Mouse (Mus musculus) frontal cortex, adult 2 months (tissue): ENCODE data around the gene Bcas3. TPM values are rescaled to one million over a fixed set of nuclear protein-coding genes. Genes with fewer than 3 reads are reported as not detected.
A peak's percentile ranks its signal among the peaks of the same experiment; 100 is the strongest.

ENCODE experiments used
- DNase-seq, 2 experiments: peaks; one replicate each; pipeline ENCODE4 v3.0.0; 2022; ENCODE audit warnings: low spot score in 1 of 2; ENCODE audit errors: extremely low spot score in 1 of 2
- polyA plus RNA-seq: library from polyadenylated mRNA; depleted of rRNA; stranded (reverse); fragments of >200 nt; gene quantifications from 2 replicates; pipeline ENCODE4 v1.2.3, GENCODE M21; 2012

Bcas3 gene
- polyA plus RNA-seq, 1 experiment, result 47.9 TPM

DNA sequence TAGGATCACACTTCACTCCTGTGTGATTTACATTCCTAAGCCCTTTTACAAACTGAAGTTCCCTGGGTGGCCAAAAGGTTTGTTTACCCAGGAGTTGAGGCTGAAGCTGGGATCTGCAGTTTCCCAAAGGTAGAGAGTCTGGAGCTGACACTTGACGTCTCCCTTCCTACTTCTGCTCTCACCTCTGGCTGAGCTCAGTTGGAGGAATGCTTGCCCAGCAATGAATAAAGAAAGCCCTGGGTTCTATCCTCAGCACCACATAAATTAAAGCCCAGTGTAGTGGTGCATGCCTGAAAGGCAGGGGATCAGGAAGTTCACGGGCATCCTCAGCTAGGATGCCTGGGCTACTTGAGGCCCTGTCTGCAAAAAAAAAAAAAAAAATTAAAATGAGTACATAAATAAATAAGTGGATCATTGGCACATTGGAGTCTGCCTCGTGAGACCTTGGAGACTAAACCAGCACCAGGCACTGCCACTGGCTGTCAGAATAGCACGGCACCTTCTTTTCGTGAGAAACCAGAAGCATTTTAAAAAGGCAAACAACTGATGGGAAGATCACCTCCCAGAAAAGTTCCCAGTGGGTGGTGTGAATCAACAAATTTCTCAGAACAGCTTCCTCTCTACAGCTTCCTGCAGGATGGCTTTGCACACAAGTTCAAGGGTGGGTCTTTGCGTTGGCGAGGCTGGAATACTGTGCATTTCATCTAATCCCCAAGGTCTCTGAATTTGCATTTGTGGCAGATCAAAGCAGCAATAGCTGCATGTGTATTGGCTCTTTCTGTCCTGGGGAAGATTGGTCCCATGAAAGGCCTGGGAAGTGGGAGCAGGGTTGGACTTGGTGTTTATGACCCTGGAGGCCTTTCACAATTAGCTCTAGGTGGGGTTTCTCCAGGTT, 381.6 kb downstream of the Bcas3 start:
- peak; percentile 18 to 47 for DNase-seq

- no peak for DNase-seq
Measured at GRCm38 (mm10) chr11:85737227-85737626, 384.3 kb downstream of the Bcas3 start.

DNA sequence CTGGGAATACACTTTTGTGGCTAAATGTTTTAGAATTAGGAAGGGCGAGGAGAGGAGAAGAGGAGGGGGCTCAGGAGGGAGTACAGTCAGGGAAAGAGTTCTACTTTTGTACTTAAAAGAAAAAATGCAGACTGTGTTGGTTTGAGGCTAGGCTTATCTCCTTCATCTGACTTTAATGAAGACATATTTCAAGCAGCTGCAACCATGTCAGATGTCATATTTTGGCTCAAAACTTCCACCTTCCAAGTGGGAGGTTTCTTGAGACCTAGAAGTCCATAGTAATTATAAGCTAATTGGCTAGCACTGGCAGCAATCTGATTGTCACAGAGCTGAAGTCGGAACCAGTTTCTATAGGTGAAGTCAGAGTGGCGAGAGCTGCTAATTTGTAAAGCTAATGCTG, 384.9 kb downstream of the Bcas3 start:
- DNase-seq, result no peak

DNA sequence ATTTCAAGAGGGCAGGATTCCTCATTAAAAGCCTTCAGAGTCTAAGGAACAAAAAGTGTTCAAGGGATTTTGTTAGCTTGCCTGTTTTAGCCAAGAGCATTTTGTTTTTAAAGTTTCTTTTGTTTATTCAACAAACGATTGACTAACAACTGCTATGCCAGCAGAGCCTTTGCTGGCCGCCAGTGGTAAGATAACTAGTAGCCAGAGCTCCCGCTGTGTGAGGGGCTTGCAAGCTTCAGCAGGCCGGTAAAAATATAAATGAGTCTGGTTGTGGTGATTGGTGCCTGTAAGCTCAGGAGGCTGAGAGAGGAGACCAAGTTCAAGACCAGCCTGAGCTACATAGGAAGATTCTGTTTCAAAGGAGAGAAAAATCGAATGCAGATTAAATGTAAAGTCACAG, 385.6 kb downstream of the Bcas3 start:
- DNase-seq, result no peak

GRCm38 (mm10) chr11:85739266-85739977, 386.5 kb downstream of the Bcas3 start:
- DNase-seq, result peak; percentile 46 to 50

DNA sequence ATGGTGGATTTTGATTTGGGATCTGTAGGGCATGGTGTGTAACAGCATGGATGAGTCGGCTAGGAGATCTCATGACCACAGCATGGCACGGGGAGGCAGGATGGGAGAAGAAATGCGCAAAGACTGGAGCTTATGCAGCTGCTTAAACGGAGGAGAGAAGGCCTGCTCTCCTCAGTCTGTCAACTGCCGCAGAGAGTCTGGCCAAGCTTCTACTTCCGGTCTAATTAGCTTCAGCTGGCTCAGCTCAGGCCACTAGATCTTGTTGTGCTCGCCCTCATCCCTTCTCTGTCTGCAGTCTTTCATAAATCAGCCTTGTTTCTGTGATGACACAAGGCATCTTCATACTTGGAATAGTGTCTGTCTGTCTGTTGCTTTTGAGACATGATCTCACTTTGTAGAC, 393.4 kb downstream of the Bcas3 start:
- DNase-seq, result no peak

GRCm38 (mm10) chr11:85748891-85749290, 395.9 kb downstream of the Bcas3 start:
- DNase-seq, result no peak

DNA sequence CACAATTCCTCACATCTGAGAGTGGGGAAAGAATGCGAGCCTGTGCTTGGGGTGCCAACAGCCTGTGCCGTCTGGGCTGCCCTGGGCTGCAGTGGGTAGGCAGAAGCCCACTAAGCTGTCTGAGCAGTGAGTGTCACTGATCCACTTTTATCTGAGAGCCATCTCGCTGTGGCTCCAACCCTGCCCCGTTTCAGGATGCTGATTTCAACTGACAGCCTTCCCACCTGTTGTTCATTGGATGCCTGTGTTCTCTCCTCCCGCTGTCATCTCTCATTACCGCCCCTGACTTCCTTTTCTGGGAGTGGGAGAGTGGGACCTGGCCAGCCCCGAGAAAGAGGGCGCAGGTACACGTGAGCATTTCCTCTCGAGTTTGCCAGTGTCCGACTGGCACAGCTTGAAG, 398.2 kb downstream of the Bcas3 start:
- no peak for DNase-seq

- DNase-seq, result peak; percentile 20 to 52
Measured at GRCm38 (mm10) chr11:85754631-85755502, 401.9 kb downstream of the Bcas3 start.

GRCm38 (mm10) chr11:85755503-85756044, 402.6 kb downstream of the Bcas3 start:
- peak in 1 of 2 experiments; percentile 59 for DNase-seq

GRCm38 (mm10) chr11:85758891-85759290, 405.9 kb downstream of the Bcas3 start:
- DNase-seq, result no peak

GRCm38 (mm10) chr11:85759634-85760439, 406.9 kb downstream of the Bcas3 start:
- DNase-seq, result no peak

DNA sequence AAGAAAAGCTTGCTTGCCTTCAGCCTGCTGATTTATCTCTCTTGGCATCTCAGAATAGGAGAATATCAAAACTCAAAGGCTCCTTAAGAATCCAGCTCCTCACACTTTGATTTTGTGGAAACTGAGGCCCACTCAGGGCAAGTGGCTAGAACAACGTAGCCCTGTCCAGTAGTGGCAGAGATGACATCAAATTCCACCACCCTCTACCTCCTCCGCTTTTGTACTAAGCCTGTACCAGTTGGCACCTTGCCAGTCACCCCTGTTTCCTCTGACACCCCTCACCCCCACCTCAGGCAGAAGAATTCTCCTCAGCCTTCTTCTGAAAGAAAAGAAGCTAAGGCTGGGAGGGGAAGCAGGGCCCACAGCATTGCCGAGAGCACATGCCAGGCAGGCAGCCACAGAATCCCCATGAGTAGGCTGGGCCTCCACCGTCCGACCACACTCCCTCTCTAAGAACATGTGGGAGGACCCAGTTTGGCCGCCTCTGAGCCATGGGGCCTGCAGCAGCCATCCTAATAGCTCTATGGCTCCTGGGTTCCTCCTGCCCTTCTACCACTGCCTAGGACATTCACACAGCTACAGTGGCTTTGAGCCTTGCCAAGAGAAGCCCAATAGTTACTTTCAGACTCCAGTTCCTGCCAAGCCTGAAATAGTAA, 407.6 kb downstream of the Bcas3 start:
- DNase-seq, result peak; percentile 23 to 60

DNA sequence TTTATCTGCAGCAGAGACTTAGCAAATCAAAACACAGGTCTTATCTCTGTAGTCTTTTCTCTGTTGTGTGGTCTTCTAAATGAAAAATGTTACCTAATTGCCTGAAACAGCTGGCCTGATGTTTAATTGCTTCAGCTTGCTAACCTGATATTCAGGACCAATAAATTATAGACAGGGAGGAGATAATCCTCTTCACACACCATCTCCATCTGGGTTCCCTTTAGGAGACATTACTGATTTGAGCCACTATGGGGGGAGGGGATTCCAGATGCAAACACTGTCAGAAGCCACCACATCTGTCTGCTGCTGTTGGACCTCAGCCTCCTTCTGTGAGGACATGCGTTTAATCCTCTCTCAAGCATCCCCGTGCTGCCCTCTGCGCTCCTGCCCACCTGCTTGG, 408.2 kb downstream of the Bcas3 start:
- DNase-seq, result no peak

GRCm38 (mm10) chr11:85763655-85764054, 410.7 kb downstream of the Bcas3 start:
- DNase-seq, result no peak

DNA sequence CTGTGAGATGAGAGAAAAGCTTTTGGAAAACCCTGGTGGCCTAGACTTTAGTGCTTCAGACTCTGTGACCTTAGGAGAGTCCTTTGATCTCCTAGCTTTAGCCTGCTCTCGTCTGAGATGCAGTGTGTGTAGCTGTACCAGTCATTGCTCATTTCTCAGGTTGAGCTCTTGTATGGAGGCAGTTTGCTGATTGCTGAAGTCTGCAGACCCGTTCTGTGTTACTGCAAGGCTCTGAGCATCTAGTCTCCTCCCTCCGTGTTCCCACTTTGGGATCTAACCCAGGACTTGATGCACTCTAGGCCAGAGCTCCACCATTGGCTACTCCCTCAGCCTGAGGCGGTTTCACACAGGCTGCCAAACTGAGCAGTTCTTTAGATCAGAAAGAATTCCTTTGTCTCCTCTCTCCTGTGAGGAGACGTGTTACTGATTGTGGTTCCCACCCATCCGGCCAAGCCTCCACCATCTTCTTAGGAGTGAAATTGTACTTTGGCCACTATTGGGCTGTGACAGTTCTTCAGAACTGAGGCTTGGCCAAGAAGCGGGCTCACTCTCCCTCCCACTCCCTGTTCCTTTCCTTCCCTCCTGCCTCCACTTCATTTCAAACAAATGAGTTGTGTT, 413.2 kb downstream of the Bcas3 start:
- DNase-seq, result no peak

- DNase-seq, result no peak
Measured at GRCm38 (mm10) chr11:85766811-85767210, 413.8 kb downstream of the Bcas3 start.

GRCm38 (mm10) chr11:85769740-85770139, 416.8 kb downstream of the Bcas3 start:
- DNase-seq, result no peak

DNA sequence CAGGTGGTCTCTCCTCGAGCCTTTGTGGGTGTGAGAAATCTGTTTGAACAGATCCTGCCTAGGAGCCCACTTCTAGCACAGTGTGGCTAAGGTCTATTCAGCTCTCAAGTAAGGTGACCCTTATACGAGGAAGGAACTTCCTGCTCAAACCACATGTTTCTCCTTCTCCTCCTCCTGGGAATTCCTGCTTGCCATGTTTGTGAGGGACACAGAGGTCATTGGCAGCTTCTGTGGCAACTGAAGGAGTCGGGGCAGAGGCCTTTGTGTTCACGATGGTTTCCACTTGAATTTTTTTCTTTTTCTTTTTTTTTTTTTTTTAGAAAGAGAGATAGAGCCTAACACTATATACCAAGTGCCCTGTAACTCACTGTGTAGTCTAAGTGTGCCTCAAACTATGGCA, 420.4 kb downstream of the Bcas3 start:
- no peak for DNase-seq
